Mouse (Mus musculus) midbrain, embryonic 13.5 days (tissue): ENCODE measurements around the gene Gsk3a. TPM values are rescaled to one million over a fixed set of nuclear protein-coding genes. Genes with fewer than 3 reads are reported as not detected.

ENCODE experiments used
- ATAC-seq: fragments of 200-750 bp; cut with Nextera tagmentation; 2 replicates; pipeline ENCODE4 v1.8.0; 2017; ENCODE audit warnings: mild to moderate bottlenecking, moderate TSS enrichment, moderate library complexity
- H3K27ac ChIP-seq: fragments of 300-500 bp; sonication (generic); 2 replicates; pipeline ENCODE4 v1.5.1; 2015; ENCODE audit warnings: inconsistent platforms, mild to moderate bottlenecking, moderate library complexity
- H3K27me3 ChIP-seq: fragments of 300-500 bp; sonication (generic); 2 replicates; pipeline ENCODE4 v1.6.1; 2015; ENCODE audit warnings: mild to moderate bottlenecking, inconsistent platforms
- H3K36me3 ChIP-seq: fragments of 300-500 bp; sonication (generic); 2 replicates; pipeline ENCODE4 v1.6.1; 2015; ENCODE audit warnings: mild to moderate bottlenecking, inconsistent platforms
- H3K4me1 ChIP-seq: fragments of 300-500 bp; sonication (generic); replicated peaks from 2 replicates; pipeline ENCODE4 v1.6.1; 2015; ENCODE audit warnings: inconsistent platforms
- H3K4me2 ChIP-seq: fragments of 300-500 bp; sonication (generic); replicated peaks from 2 replicates; pipeline ENCODE4 v1.6.1; 2015; ENCODE audit warnings: moderate library complexity, mild to moderate bottlenecking, inconsistent platforms
- H3K4me3 ChIP-seq: fragments of 300-500 bp; sonication (generic); replicated peaks from 2 replicates; pipeline ENCODE4 v1.5.1; 2015; ENCODE audit warnings: mild to moderate bottlenecking, inconsistent platforms
- H3K9ac ChIP-seq: fragments of 300-500 bp; sonication (generic); replicated peaks from 2 replicates; pipeline ENCODE4 v1.6.1; 2015; ENCODE audit warnings: mild to moderate bottlenecking, inconsistent platforms
- H3K9me3 ChIP-seq: fragments of 300-500 bp; sonication (generic); 2 replicates; pipeline ENCODE4 v1.6.1; 2016; ENCODE audit warnings: mild to moderate bottlenecking, inconsistent platforms
- WGBS: fragments of 180-500 bp; shearing (Covaris S2); methylation state at CpG from one replicate; pipeline ENCODE4 v1.1.7; 2015; 5-methylcytosine and 5-hydroxymethylcytosine counted together
- polyA plus RNA-seq: library from polyadenylated mRNA; unstranded; fragments of >200 nt; fragmentation: Nextera tagmentation; extraction: Ambion mirVana; gene quantifications from 2 replicates; pipeline ENCODE4 v1.2.1, GENCODE M21; 2015

The Gsk3a gene
- polyA plus RNA-seq, 1 experiment from 2014 or later = 15.9 TPM

GRCm38 (mm10) chr7:25279076-25279860, 41.6 kb upstream of the Gsk3a start:
- Histone ChIP-seq H3K9ac (peak overlapping the region; percentile 85), H3K9me3 (no peaks in the 10 kb centered on the region), H3K36me3 (peaks cover 8% of the 10 kb centered on the region), H3K27me3 (no peaks in the 10 kb centered on the region), H3K4me1 (peaks cover 76% of the 10 kb centered on the region), H3K4me3 (peak overlapping the region; percentile 67), H3K4me2 (peak overlapping the region; percentile 80), H3K27ac (peak overlapping the region; percentile 100)
- 1% methylated on average over 48 of the region's 49 CpGs for WGBS
- peak; percentile 72 for ATAC-seq

GRCm38 (mm10) chr7:25278341-25279075, 40.9 kb upstream of the Gsk3a start:
- peak; percentile 57 for ATAC-seq
- Histone ChIP-seq H3K4me3 (peak overlapping the region; percentile 67), H3K4me1 (peaks cover 76% of the 10 kb centered on the region), H3K36me3 (peaks cover 15% of the 10 kb centered on the region), H3K4me2 (peak overlapping the region; percentile 80), H3K27ac (peak overlapping the region; percentile 100), H3K27me3 (no peaks in the 10 kb centered on the region), H3K9me3 (no peaks in the 10 kb centered on the region), H3K9ac (peak overlapping the region; percentile 85)
- under 1% methylated on average over 57 of the region's 60 CpGs for WGBS

- H3K27ac ChIP-seq = peak overlapping the region; percentile 100
- peak overlapping the region; percentile 85 for H3K9ac ChIP-seq
- H3K27me3 ChIP-seq = no peaks in the 10 kb centered on the region
- peak overlapping the region; percentile 67 for H3K4me3 ChIP-seq
- ATAC-seq = no peak
- 13% methylated on average over 4 of the region's 4 CpGs for WGBS
- H3K36me3 ChIP-seq = peaks cover 20% of the 10 kb centered on the region
- peaks cover 75% of the 10 kb centered on the region for H3K4me1 ChIP-seq
- H3K4me2 ChIP-seq = peak overlapping the region; percentile 80
- H3K9me3 ChIP-seq = no peaks in the 10 kb centered on the region
These were observed 40.3 kb upstream of the Gsk3a start for GRCm38 (mm10) chr7:25277998-25278340.

DNA sequence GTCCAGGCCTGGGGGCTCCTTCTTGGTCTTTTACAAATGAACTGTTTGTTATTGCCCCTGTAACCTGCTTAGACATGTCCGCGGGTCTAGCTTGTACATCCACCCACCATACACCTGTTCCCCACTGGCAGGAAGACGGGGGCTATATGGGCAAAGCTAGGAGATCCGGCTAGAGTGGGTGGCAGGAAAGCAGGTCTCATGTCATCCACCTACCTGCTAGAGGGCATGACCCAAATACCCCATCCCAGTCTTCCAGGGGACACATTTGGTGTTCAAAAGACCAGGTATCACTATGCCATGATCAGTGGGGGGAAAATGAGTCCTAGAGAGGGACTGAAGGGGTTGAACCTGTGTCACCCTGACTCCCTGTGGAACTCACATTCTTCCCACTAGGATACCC, 39.8 kb upstream of the Gsk3a start:
- 88% methylated on average over 4 of the region's 4 CpGs for WGBS
- peak overlapping the region; percentile 67 for H3K4me3 ChIP-seq
- peak overlapping the region; percentile 80 for H3K4me2 ChIP-seq
- H3K27me3 ChIP-seq = no peaks in the 10 kb centered on the region
- no peak for ATAC-seq
- H3K27ac ChIP-seq = peak overlapping the region; percentile 100
- no peaks in the 10 kb centered on the region for H3K9me3 ChIP-seq
- H3K36me3 ChIP-seq = peaks cover 26% of the 10 kb centered on the region
- peaks cover 73% of the 10 kb centered on the region for H3K4me1 ChIP-seq
- peak overlapping the region; percentile 85 for H3K9ac ChIP-seq

DNA sequence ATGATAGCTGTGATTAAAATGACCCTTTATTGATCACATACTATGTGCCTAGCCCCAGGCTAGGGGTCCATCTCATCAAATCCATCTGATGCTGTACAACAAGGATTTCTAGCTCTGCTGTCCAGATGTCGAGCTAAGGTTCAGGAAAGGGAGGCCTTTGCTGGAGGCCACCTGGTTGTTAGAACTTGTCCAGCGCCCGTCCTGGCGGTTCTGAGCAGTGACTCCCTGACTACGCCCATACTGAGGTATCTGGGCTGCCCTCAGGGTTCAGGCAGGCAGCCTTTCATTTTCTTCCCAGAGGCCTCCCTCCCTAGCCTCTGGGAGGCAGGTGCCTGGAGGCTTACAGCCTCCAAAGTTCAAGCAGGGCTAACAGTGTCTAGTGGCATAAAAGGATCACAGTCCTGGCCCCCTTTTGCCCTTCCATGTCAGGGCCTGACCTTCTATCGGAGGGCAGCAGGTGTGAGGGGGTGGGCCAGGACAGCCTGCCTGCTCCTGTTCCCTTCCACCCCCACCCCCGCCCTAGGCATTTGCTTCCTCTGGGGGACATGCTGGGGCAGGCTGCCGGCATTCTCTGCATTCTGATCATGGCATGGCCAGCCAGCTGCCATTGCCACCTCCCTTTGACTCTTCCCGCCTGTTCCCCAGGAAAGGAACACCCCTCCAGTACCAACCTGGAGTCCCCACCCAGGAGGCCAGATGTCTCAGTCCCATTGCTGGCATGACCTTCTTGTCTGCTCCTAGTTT, 38.1 kb upstream of the Gsk3a start:
- Histone ChIP-seq H3K4me3 (no peak overlapping the region), H3K36me3 (peaks cover 43% of the 10 kb centered on the region), H3K9ac (peak overlapping the region; percentile 42), H3K27me3 (no peaks in the 10 kb centered on the region), H3K4me1 (peaks cover 64% of the 10 kb centered on the region), H3K27ac (no peak overlapping the region), H3K9me3 (no peaks in the 10 kb centered on the region), H3K4me2 (peak overlapping the region; percentile 5; the same call in 1 of the 2 replicates)
- WGBS = 63% methylated on average over 9 of the region's 9 CpGs
- ATAC-seq = no peak

DNA sequence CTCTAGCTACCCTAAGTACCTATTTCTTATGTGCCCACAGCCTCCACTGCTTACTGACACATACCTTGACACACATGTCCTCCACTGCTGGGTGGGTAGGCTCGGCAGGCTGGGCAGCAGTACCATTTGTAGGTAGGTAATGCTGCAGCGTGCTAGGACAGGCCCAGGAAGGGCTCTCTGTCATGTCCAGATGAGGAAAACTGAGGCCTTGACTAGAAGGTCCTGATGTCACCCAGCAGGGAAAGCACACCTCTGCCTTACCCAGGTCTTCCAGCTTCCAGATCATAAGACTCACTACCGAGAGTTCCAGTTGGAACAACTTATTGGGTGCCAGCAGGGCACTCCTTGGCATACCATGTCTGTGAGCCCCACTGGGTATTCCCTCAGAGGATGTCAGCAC, 37.3 kb upstream of the Gsk3a start:
- peak overlapping the region; percentile 44; the same call in 1 of the 2 replicates for H3K9ac ChIP-seq
- H3K4me3 ChIP-seq = no peak overlapping the region
- no peak for ATAC-seq
- no peaks in the 10 kb centered on the region for H3K9me3 ChIP-seq
- WGBS = 91% methylated on average over 3 of the region's 3 CpGs
- H3K27me3 ChIP-seq = no peaks in the 10 kb centered on the region
- H3K4me2 ChIP-seq = no peak overlapping the region
- H3K36me3 ChIP-seq = peaks cover 43% of the 10 kb centered on the region
- no peak overlapping the region for H3K27ac ChIP-seq
- peaks cover 64% of the 10 kb centered on the region for H3K4me1 ChIP-seq

DNA sequence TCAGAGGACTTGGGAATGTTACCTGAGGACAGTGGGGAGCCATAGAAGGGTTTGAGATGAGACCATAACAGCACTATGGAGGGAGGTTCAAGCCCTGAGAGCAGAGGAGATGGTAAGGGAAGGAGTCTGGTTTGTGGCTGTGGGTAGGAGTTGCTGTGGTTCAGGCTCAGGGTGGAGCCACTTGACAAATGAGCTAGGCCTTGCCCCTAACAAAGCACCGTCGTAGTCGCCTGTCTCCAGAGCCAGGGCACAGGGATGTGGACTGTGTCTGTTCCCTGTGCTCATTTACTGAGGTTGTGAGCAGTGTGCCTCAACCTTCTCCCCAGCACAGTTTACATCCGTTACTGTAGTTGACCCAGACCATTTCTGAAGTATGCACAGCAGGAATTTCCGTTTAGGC, 36.9 kb upstream of the Gsk3a start:
- ATAC-seq = no peak
- no peak overlapping the region for H3K4me2 ChIP-seq
- H3K36me3 ChIP-seq = peaks cover 43% of the 10 kb centered on the region
- H3K9ac ChIP-seq = peak overlapping the region; percentile 44
- no peaks in the 10 kb centered on the region for H3K27me3 ChIP-seq
- WGBS = 73% methylated on average over 5 of the region's 5 CpGs
- H3K4me3 ChIP-seq = no peak overlapping the region
- peaks cover 64% of the 10 kb centered on the region for H3K4me1 ChIP-seq
- no peaks in the 10 kb centered on the region for H3K9me3 ChIP-seq
- H3K27ac ChIP-seq = no peak overlapping the region

- ATAC-seq = no peak
- Histone ChIP-seq H3K4me3 (no peak overlapping the region), H3K27ac (no peak overlapping the region), H3K36me3 (peaks cover 43% of the 10 kb centered on the region), H3K27me3 (no peaks in the 10 kb centered on the region), H3K9me3 (no peaks in the 10 kb centered on the region), H3K4me2 (no peak overlapping the region), H3K9ac (peak overlapping the region; percentile 44), H3K4me1 (peaks cover 71% of the 10 kb centered on the region)
- 92% methylated on average over 22 of the region's 22 CpGs for WGBS
These were observed 35.9 kb upstream of the Gsk3a start for GRCm38 (mm10) chr7:25273259-25274241.

DNA sequence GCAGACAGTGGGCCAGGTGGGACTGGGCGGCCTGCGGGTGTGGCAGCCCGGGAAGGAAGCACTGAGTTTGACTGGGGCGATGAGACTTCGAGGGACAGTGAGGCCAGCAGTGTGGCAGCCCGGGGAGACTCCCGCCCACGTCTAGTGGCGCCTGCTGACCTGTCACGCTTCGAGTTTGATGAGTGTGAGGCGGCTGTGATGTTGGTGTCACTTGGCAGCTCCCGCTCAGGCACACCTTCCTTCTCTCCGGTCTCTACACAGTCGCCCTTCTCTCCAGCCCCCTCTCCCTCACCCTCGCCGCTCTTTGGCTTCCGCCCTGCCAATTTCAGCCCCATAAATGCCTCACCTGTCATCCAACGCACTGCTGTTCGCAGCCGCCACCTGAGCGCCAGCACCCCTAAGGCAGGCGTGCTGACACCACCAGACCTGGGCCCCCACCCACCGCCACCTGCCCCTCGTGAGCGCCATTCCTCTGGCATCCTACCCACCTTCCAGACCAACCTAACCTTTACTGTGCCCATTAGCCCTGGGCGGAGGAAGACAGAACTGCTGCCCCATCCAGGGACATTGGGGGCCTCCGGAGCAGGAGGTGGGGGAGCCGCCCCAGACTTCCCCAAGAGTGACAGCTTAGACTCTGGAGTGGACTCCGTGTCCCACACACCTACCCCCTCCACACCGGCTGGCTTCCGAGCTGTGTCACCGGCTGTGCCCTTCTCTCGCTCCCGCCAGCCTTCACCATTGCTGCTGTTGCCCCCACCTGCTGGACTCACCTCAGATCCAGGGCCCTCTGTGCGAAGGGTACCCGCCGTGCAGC, 35.0 kb upstream of the Gsk3a start:
- peaks cover 43% of the 10 kb centered on the region for H3K36me3 ChIP-seq

GRCm38 (mm10) chr7:25271651-25272444, 34.2 kb upstream of the Gsk3a start:
- ATAC-seq = no peak
- WGBS = 86% methylated on average over 30 of the region's 30 CpGs

More for the DNA sequence above, 35.0 kb upstream of the Gsk3a start:
- H3K9me3 ChIP-seq = no peaks in the 10 kb centered on the region
- no peak for ATAC-seq
- H3K9ac ChIP-seq = no peak overlapping the region
- no peak overlapping the region for H3K4me3 ChIP-seq
- no peak overlapping the region for H3K4me2 ChIP-seq
- WGBS = 91% methylated on average over 38 of the region's 38 CpGs
- peaks cover 66% of the 10 kb centered on the region for H3K4me1 ChIP-seq
- H3K27ac ChIP-seq = no peak overlapping the region
- no peaks in the 10 kb centered on the region for H3K27me3 ChIP-seq

More at GRCm38 (mm10) chr7:25271651-25272444, 34.2 kb upstream of the Gsk3a start:
- Histone ChIP-seq H3K9me3 (no peaks in the 10 kb centered on the region), H3K27ac (no peak overlapping the region), H3K9ac (0 out of 2 replicates have a peak overlapping the region, but pooled peaks have one; percentile 36), H3K4me2 (no peak overlapping the region), H3K4me1 (peaks cover 64% of the 10 kb centered on the region), H3K4me3 (no peak overlapping the region), H3K36me3 (peaks cover 43% of the 10 kb centered on the region), H3K27me3 (no peaks in the 10 kb centered on the region)
